9 mouse cellular contexts compared by ENCODE assay signal in the genomic region with DNA sequence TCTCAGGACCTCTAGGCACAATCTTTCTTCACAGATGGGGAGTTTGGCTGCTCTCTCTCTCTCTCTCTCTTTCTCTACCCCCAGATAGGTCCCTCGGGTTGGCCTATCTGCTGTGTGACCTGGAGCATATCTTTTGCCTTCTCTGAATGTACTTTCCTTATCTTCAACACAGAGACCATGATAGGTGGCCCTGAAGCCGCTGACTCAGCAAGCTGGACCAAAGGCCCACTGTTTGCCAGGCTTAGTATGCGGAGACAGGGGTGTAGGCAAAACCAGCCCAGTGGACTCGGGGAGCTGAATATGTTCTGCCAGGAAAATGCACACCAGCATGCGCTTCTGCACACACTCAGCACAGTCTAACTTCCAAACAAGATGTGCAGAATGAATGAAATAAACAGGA.
DNase-seq lines count a peak whose midpoint lies in the region; ATAC-seq and TF ChIP-seq lines count a peak whose summit lies in the region.
"Had no signal": no experiment of that assay in that cellular context is flagged by ENCODE, and none has a peak within 500 bp of the region (broad histone marks: within the 10 kb centered on the region; RNA-seq: fewer than 3 reads in every experiment).

No protein-coding gene starts in this region.

- TF ChIP-seq EP300 in stomach, postnatal 0 days (optimal IDR thresholded peaks at IDR 0.05): no peak

- H3K4me2 ChIP-seq in neural tube, embryonic 11.5 days (ENCODE audit: low read depth): peak overlapping the region; percentile 35; the same call in 1 of the 2 replicates
- peak overlapping the region; percentile 37; the same call in 1 of the 2 replicates for H3K4me2 ChIP-seq in stomach, postnatal 0 days (replicated peaks; ENCODE audit: low read depth)

- no peak for TF ChIP-seq CTCF in stomach, postnatal 0 days (IDR thresholded peaks at IDR 0.05; ENCODE audit: low read depth)

- no peaks in the 10 kb centered on the region for H3K36me3 ChIP-seq in neural tube, embryonic 11.5 days (ENCODE audit: control insufficient read depth, insufficient read depth, low read length)
- no peaks in the 10 kb centered on the region for H3K36me3 ChIP-seq in stomach, postnatal 0 days (ENCODE audit: control insufficient read depth, insufficient read depth, low read length)

- H3K9ac ChIP-seq in neural tube, embryonic 11.5 days (ENCODE audit: low read length): no peak overlapping the region
- no peak overlapping the region for H3K9ac ChIP-seq in stomach, postnatal 0 days (ENCODE audit: low read length)

- ATAC-seq in neural tube, embryonic 11.5 days (ENCODE audit: insufficient read depth, low FRiP score, low TSS enrichment): no peak
- peak; percentile 27 for ATAC-seq in megakaryocyte progenitor cell, adult 5-6 weeks (replicated peaks; ENCODE audit: poor library complexity)
- no peak for ATAC-seq in stomach, postnatal 0 days (ENCODE audit: low FRiP score, low TSS enrichment)

- no peak overlapping the region for H3K27ac ChIP-seq in neural tube, embryonic 11.5 days (ENCODE audit: low read depth, low read length)
- no peak overlapping the region for H3K27ac ChIP-seq in stomach, postnatal 0 days (replicated peaks)

- H3K4me1 ChIP-seq in neural tube, embryonic 11.5 days (ENCODE audit: control insufficient read depth, insufficient read depth, low read length): peaks cover 15% of the 10 kb centered on the region
- no peaks in the 10 kb centered on the region for H3K4me1 ChIP-seq in stomach, postnatal 0 days (replicated peaks; ENCODE audit: control insufficient read depth, insufficient read depth)

- DNase-seq in adrenal gland, postnatal 10 days: peak; percentile 15
- DNase-seq in adrenal gland, adult (ENCODE audit: inconsistent age in 2 of 2, low spot score in 1 of 2): no peak
- DNase-seq in neural tube, embryonic 11.5 days (ENCODE audit: low spot score): no peak
- no peak for DNase-seq in neural tube, embryonic 10.5 days (ENCODE audit: extremely low spot score, low spot score)
- DNase-seq in stomach, postnatal 0 days (ENCODE audit: low spot score): no peak
- no peak for DNase-seq in cerebellum, adult 9-10 months
- DNase-seq in layer of hippocampus, postnatal 14 days (ENCODE audit: low spot score in 2 of 2): no peak
- DNase-seq: cerebellum, adult 2 months had no signal

- WGBS in neural tube, embryonic 11.5 days: 50% methylated on average over 5 of the region's 5 CpGs
- WGBS in stomach, postnatal 0 days: 30% methylated on average over 5 of the region's 5 CpGs

- no peaks in the 10 kb centered on the region; the same call in 1 of the 2 replicates for H3K9me3 ChIP-seq in neural tube, embryonic 11.5 days (ENCODE audit: control insufficient read depth, low read length)
- H3K9me3 ChIP-seq in stomach, postnatal 0 days (ENCODE audit: control insufficient read depth, low read length): no peaks in the 10 kb centered on the region

- H3K27me3 ChIP-seq in neural tube, embryonic 11.5 days (ENCODE audit: control insufficient read depth, insufficient read depth, low read length): no peaks in the 10 kb centered on the region
- no peaks in the 10 kb centered on the region for H3K27me3 ChIP-seq in stomach, postnatal 0 days (ENCODE audit: control insufficient read depth, insufficient read depth, low read length)

- H3K4me3 ChIP-seq in neural tube, embryonic 11.5 days (ENCODE audit: low read depth, low read length): no peak overlapping the region
- no peak overlapping the region for H3K4me3 ChIP-seq in stomach, postnatal 0 days (ENCODE audit: low read depth, low read length)
